Mouse (Mus musculus): ENCODE data around the gene F5. TPM values are rescaled to one million over a fixed set of nuclear protein-coding genes. Genes with fewer than 3 reads are reported as not detected.

F5 gene
- total and polyA plus RNA-seq, 3 experiments, result not detected

GRCm38 (mm10) chr1:164132609-164133008, 19.0 kb upstream of the F5 start:
- H3K36me3 ChIP-seq (ENCODE audit: control insufficient read depth in 1 of 2, insufficient read depth in 2 of 2, low read length in 2 of 2), result no peaks in the 10 kb centered on the region
- H3K9me3 ChIP-seq (replicated peaks; ENCODE audit: insufficient read depth, low read length), result no peaks in the 10 kb centered on the region
- no peak overlapping the region for H3K9ac ChIP-seq (ENCODE audit: control insufficient read depth, low read depth, low read length, poor library complexity, severe bottlenecking)
- no peak overlapping the region for H3K27ac ChIP-seq (ENCODE audit: control insufficient read depth, low read depth, low read length)
- no peaks in the 10 kb centered on the region for H3K4me1 ChIP-seq (ENCODE audit: control insufficient read depth in 1 of 2, insufficient read depth in 2 of 2, low read length in 2 of 2)
- DNase-seq (ENCODE audit: low read depth, low spot score), result no peak
- no peaks in the 10 kb centered on the region for H3K79me2 ChIP-seq (ENCODE audit: control insufficient read depth, insufficient read depth, low read length, poor library complexity)
- H3K27me3 ChIP-seq (ENCODE audit: control insufficient read depth in 1 of 2, insufficient read depth in 2 of 2, low read length in 2 of 2), result peaks cover 0 to 1% of the 10 kb centered on the region in 2 experiments; a peak in 2 of 4 replicates
- H3K4me3 ChIP-seq (ENCODE audit: control insufficient read depth in 1 of 2, insufficient read depth in 1 of 2, low read depth in 2 of 2, low read length in 2 of 2), result no peak overlapping the region
- TF ChIP-seq ZKSCAN1 (IDR thresholded peaks at IDR 0.05; ENCODE audit: low read depth, low read length) (no peak), RAD21 (IDR thresholded peaks at IDR 0.05; ENCODE audit: low read depth, low read length) (no peak), ZMIZ1 (IDR thresholded peaks at IDR 0.05; ENCODE audit: low read depth, low read length) (no peak), TAL1 (IDR thresholded peaks at IDR 0.05; ENCODE audit: low read length) (no peak), ZC3H11A (IDR thresholded peaks at IDR 0.05; ENCODE audit: low read depth, low read length) (no peak), SMC3 (IDR thresholded peaks at IDR 0.05; ENCODE audit: low read depth, low read length) (no peak), HCFC1 (IDR thresholded peaks at IDR 0.05; ENCODE audit: low read depth, low read length) (no peak), NRF1 (IDR thresholded peaks at IDR 0.05; ENCODE audit: insufficient read depth, low read depth, low read length, poor library complexity, severe bottlenecking) (no peak), POLR2AphosphoS5 (IDR thresholded peaks at IDR 0.05; ENCODE audit: borderline replicate concordance, low read depth, low read length) (no peak), POLR2AphosphoS2 (IDR thresholded peaks at IDR 0.05; ENCODE audit: low read length) (no peak), E2F4 (IDR thresholded peaks at IDR 0.05; ENCODE audit: borderline replicate concordance, low read depth, low read length) (no peak), JUND (IDR thresholded peaks at IDR 0.05; ENCODE audit: low read depth, low read length) (no peak), TBP (IDR thresholded peaks at IDR 0.05; ENCODE audit: low read depth, low read length) (no peak), MEF2A (IDR thresholded peaks at IDR 0.05; ENCODE audit: extremely low read depth, insufficient replicate concordance, low read depth, low read length, poor library complexity, severe bottlenecking) (no peak), ELF1 (IDR thresholded peaks at IDR 0.05; ENCODE audit: low read depth, low read length) (no peak), CHD2 (IDR thresholded peaks at IDR 0.05; ENCODE audit: low read length) (no peak), SIN3A (IDR thresholded peaks at IDR 0.05; ENCODE audit: low read length) (no peak), BHLHE40 (IDR thresholded peaks at IDR 0.05; ENCODE audit: borderline replicate concordance, low read depth, low read length) (no peak), EP300 (IDR thresholded peaks at IDR 0.05; ENCODE audit: low read depth in 1 of 2, low read length in 2 of 2) (no peak)

GRCm38 (mm10) chr1:164134101-164134500, 17.5 kb upstream of the F5 start:
- no peak overlapping the region for H3K9ac ChIP-seq (ENCODE audit: control insufficient read depth, low read depth, low read length, poor library complexity, severe bottlenecking)
- DNase-seq (ENCODE audit: low read depth, low spot score), result no peak
- H3K4me3 ChIP-seq (ENCODE audit: control insufficient read depth in 1 of 2, insufficient read depth in 1 of 2, low read depth in 2 of 2, low read length in 2 of 2), result no peak overlapping the region
- no peaks in the 10 kb centered on the region for H3K4me1 ChIP-seq (ENCODE audit: control insufficient read depth in 1 of 2, insufficient read depth in 2 of 2, low read length in 2 of 2)
- no peaks in the 10 kb centered on the region for H3K79me2 ChIP-seq (ENCODE audit: control insufficient read depth, insufficient read depth, low read length, poor library complexity)
- TF ChIP-seq ZMIZ1 (IDR thresholded peaks at IDR 0.05; ENCODE audit: low read depth, low read length) (no peak), POLR2AphosphoS5 (IDR thresholded peaks at IDR 0.05; ENCODE audit: borderline replicate concordance, low read depth, low read length) (no peak), ZC3H11A (IDR thresholded peaks at IDR 0.05; ENCODE audit: low read depth, low read length) (no peak), POLR2A (IDR thresholded peaks at IDR 0.05; ENCODE audit: control insufficient read depth in 1 of 2, insufficient read depth in 1 of 2, low read depth in 1 of 2, low read length in 2 of 2, poor library complexity in 1 of 2) (no peak), GABPA (IDR thresholded peaks at IDR 0.05; ENCODE audit: low read depth, low read length) (no peak), JUND (IDR thresholded peaks at IDR 0.05; ENCODE audit: low read depth, low read length) (no peak), HCFC1 (IDR thresholded peaks at IDR 0.05; ENCODE audit: low read depth, low read length) (no peak), MEF2A (IDR thresholded peaks at IDR 0.05; ENCODE audit: extremely low read depth, insufficient replicate concordance, low read depth, low read length, poor library complexity, severe bottlenecking) (no peak), E2F4 (IDR thresholded peaks at IDR 0.05; ENCODE audit: borderline replicate concordance, low read depth, low read length) (no peak)
- H3K36me3 ChIP-seq (ENCODE audit: control insufficient read depth in 1 of 2, insufficient read depth in 2 of 2, low read length in 2 of 2), result no peaks in the 10 kb centered on the region
- no peaks in the 10 kb centered on the region; a peak in 1 of 4 replicates for H3K27me3 ChIP-seq (ENCODE audit: control insufficient read depth in 1 of 2, insufficient read depth in 2 of 2, low read length in 2 of 2)
- no peak overlapping the region for H3K27ac ChIP-seq (ENCODE audit: control insufficient read depth, low read depth, low read length)
- H3K9me3 ChIP-seq (replicated peaks; ENCODE audit: insufficient read depth, low read length), result no peaks in the 10 kb centered on the region

All from MEL (cell line).